Mouse (Mus musculus) Patski (cell line): Measurements from ENCODE around the gene Hsd11b2. TPM values are rescaled to one million over a fixed set of nuclear protein-coding genes. Genes with fewer than 3 reads are reported as not detected.
A peak's percentile ranks its signal among the peaks of the same experiment; 100 is the strongest.
"Not testable (repeated sequence)": the region's sequence is repeated elsewhere in the genome, so short reads cannot be mapped to it uniquely, and the experiment has no call there.

Experiments
- ATAC-seq: fragments of 100-300 bp; one replicate; pipeline ENCODE4 v1.8.0; 2021
- CTCF ChIA-PET: fragments of 350-600 bp; sonication (Branson Sonifier 250); formaldehyde crosslinking; loops from one replicate; lab custom pipeline; 2022; ENCODE audit warnings: inconsistent platforms; lab: Charles Lee
- POLR2A ChIA-PET: fragments of 350-600 bp; sonication (Branson Sonifier 250); formaldehyde crosslinking; loops from one replicate; lab custom pipeline; 2022; ENCODE audit warnings: antibody characterized with exemption, inconsistent platforms; lab: Charles Lee
- DNase-seq: peaks from one replicate; pipeline ENCODE4 v3.0.0-alpha.2; 2011; ENCODE audit warnings: low read depth, low spot score
- H3K27me3 ChIP-seq: fragments of 371-371 bp; one replicate; pipeline ENCODE4 v1.5.1; 2021
- CTCF ChIP-seq: fragments of 100-300 bp; IDR thresholded peaks from one replicate; pipeline ENCODE4 v1.5.1; 2021
- in situ Hi-C: fragments of 300-500 bp; cut with MboI; formaldehyde crosslinking; loops from 3 replicates; pipeline ENCODE4 v1.11.1; 2018; ENCODE audit warnings: low pct_unique_long_range_greater_than_20kb, mixed read lengths
- polyA plus RNA-seq: library from polyadenylated mRNA; unstranded; gene quantifications from one replicate; pipeline ENCODE4 v1.2.3, GENCODE M21; 2021

Hsd11b2 gene
- polyA plus RNA-seq, 1 experiment from 2014 or later, result 8.2 TPM

DNA sequence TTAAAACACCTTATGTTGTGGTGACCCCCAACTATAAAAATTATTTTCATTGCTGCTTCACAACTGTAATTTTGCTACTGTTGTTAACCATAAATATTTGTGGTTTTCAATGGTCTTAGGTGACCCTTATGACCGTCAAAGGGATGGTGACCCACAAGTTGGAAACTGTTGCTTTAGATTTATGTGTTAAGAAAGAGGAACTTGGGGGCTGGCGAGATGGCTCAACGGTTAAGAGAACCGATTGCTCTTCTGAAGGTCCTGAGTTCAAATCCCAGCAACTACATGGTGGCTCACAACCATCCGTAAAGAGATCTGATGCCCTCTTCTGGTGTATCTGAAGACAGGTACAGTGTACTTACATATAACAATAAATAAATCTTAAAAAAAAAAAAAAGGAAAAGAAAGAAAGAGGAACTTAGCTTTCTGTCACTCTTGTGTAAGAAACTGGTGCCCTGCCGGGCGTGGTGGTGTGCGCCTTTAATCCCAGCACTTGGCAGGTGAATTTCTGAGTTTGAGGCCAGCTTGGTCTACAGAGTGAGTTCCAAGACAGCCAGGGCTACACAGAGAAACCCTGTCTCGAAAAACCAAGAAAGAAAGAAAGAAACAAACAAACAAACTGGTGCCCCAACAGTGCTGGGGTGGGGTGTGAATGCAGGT lies 46.1 kb downstream of the Hsd11b2 start:
- in situ Hi-C loops, H3K27me3 ChIP-seq, ATAC-seq, DNase-seq: not testable (repeated sequence)
- ChIA-PET CTCF (interaction anchor here (1.0 to 3.1 kb wide), 7 partner anchors 11 to 139 kb away, joined by 3 to 9 read pairs (median 5); no protein-coding TSS in a partner anchor), POLR2A (interaction anchor here (0.9 to 1.5 kb wide), 3 partner anchors 29 to 80 kb away, joined by 3 to 4 read pairs (median 3); no protein-coding TSS in a partner anchor)
- peak; percentile 40 for TF ChIP-seq CTCF

- H3K27me3 ChIP-seq, result no peaks in the 10 kb centered on the region
- ChIA-PET CTCF (interaction anchor here (1.2 to 3.1 kb wide), 5 partner anchors 46 to 81 kb away, joined by 4 to 9 read pairs (median 5); no protein-coding TSS in a partner anchor), POLR2A (interaction anchor here (0.9 to 1.5 kb wide), 5 partner anchors 10 to 81 kb away, joined by 3 to 6 read pairs (median 4); no protein-coding TSS in a partner anchor)
- no peak for TF ChIP-seq CTCF
- DNase-seq (no peak), ATAC-seq (peak; percentile 26)
- in situ Hi-C loops, result no loop called here
These were observed 46.9 kb downstream of the Hsd11b2 start for GRCm38 (mm10) chr8:105565401-105565881.

DNA sequence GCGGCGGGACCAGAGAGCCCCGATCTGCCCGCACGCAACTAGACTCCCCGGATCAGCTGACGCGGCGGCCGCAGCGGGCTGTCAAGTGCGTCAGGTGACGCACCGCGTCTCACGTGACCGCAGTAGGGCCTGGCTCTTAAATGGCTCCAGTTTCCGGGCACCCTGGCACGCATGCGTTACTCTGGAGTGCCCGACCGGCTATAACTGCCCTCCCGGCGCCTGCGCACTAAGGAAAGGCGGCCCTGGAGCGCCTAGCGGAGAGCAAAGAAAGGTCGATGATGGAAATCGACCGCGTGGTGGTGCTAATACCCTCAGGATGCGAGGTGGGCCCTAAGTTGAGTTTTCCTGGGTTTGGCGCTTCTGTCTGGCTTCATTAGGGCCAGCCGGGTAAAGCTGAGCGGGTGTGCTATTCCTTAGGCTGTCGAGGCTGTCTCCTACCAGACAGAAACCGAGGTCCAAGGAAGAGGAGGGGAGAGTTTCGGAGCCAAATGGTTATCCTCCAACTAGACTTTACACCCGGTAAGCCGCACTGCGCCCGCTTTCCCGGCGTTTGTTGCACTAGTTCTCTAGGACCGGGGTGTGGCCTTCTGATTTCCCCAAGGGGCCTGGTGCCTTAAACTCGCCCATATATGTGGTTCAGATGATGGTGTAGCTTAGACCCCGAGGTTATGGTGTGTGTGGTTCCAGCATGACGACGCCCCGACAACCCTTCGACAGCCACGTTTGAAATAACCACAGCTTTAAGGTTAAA lies 47.6 kb downstream of the Hsd11b2 start, which contains the start of gene Atp6v0d1:
Gene Atp6v0d1, minus strand, starts transcription at position 96 of the 751 bp plus-strand sequence.
- TF ChIP-seq CTCF, result peak; percentile 98
- DNase-seq (peak; percentile 96), ATAC-seq (peak; percentile 84)
- ChIA-PET CTCF (interaction anchor here (0.6 to 1.6 kb wide), 11 partner anchors 9 to 82 kb away, joined by 3 to 7 read pairs (median 4); no protein-coding TSS in a partner anchor), POLR2A (interaction anchor here (0.9 to 1.5 kb wide), 6 partner anchors 10 to 82 kb away, joined by 3 to 6 read pairs (median 4); no protein-coding TSS in a partner anchor)
- in situ Hi-C loops, result no loop called here
- H3K27me3 ChIP-seq, result no peaks in the 10 kb centered on the region

DNA sequence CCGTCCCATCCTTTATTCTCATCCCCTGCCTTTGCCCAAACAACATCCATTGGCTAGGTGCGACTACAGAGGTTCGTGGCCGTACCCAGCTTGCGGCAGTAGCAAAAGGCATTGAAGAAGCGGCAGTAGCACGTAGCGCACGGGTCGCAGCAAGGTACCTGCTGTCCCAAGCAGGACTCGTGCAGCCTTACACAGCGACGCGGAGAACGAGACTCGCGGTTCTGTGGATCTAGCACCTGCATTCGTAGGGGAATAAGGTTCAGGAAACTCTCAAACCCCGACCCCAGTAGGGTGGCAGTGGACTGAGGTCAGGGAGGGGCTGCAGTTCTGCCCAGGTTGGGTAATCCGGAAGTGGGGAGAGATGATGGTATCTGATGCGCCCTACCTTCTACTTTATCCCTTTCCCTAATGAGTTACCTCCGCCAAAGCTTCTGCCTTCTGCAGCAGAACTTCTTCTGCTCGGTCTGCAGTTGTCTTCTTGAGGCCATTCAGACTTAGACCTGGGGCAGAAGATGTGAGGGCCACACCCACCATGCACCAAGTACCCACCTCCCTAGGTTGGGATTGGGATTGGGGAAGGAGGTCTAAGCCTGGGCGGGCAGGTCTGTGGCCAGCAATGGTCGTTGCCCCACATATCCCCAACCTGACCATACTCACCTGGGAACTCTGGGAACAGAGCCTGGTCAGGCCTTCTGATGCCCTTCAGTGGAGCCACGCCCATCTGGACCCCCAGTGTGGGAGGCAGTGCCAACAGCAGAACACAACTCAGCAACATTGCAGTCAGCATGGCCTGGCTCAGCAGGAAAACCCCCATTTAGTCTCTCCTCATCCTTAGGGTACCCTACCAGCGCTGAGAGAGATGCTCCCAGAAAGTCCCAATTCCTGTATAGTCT lies 48.4 kb downstream of the Hsd11b2 start:
- in situ Hi-C loops, result no loop called here
- ATAC-seq, result no peak
- CTCF ChIA-PET, result interaction anchor here (0.6 to 1.6 kb wide), 10 partner anchors 8 to 79 kb away, joined by 3 to 5 read pairs (median 4); no protein-coding TSS in a partner anchor
- H3K27me3 ChIP-seq, result no peaks in the 10 kb centered on the region
- no peak for TF ChIP-seq CTCF
- POLR2A ChIA-PET, result interaction anchor here (0.6 to 1.3 kb wide), 5 partner anchors 8 to 71 kb away, joined by 3 to 6 read pairs (median 4); no protein-coding TSS in a partner anchor
- DNase-seq, result no peak

GRCm38 (mm10) chr8:105571810-105572209 lies 53.3 kb downstream of the Hsd11b2 start:
- in situ Hi-C loops, result no loop called here
- DNase-seq (no peak), ATAC-seq (no peak)
- ChIA-PET CTCF (interaction anchor here (1.5 kb wide), 1 partner anchor 33 kb away, joined by 3 read pairs; the partner anchor contains the start of gene Ripor1), POLR2A (no interaction called here)
- no peak for TF ChIP-seq CTCF
- no peaks in the 10 kb centered on the region for H3K27me3 ChIP-seq

DNA sequence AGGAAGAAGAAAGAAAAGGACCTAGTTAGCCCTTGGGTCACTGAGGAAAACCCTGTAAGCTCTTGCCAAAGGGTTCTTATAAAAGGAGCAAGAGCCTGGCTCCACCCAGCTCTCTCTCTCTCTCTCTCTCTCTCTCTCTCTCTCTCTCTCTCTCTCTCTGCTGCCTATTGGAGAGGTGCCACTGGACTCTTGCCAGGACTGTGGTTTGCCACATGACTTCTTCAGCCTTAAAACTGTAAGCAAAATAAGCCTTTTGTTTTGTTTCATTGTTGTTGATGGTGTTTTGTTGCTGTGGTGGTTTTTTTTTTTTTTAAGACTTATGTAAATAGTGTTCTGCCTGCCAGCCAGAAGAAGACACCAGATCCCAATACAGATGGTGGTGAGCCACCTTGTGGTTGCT lies 54.9 kb downstream of the Hsd11b2 start:
- peak; percentile 36 for TF ChIP-seq CTCF
- POLR2A ChIA-PET, result no interaction called here
- in situ Hi-C loops, result no loop called here
- ATAC-seq (peak; percentile 49), DNase-seq (no peak)
- CTCF ChIA-PET, result interaction anchor here (1.0 kb wide), 1 partner anchor 33 kb away, joined by 3 read pairs; no protein-coding TSS in a partner anchor
- no peaks in the 10 kb centered on the region for H3K27me3 ChIP-seq

Other genes starting within 250 kb of the Hsd11b2 start
- gene Hsf4, start 249.0 kb upstream of the Hsd11b2 start, polyA plus RNA-seq, result 0.12 TPM
- 1.7 TPM for gene Nol3, start 242.6 kb upstream of the Hsd11b2 start, polyA plus RNA-seq
- gene 4931428F04Rik, start 228.9 kb upstream of the Hsd11b2 start, polyA plus RNA-seq, result 10.7 TPM
- 2.4 TPM for gene Exoc3l, start 222.7 kb upstream of the Hsd11b2 start, polyA plus RNA-seq
- 72.6 TPM for gene E2f4, start 221.1 kb upstream of the Hsd11b2 start, polyA plus RNA-seq
- gene Elmo3, start 213.2 kb upstream of the Hsd11b2 start, polyA plus RNA-seq, result 7.2 TPM
- gene Lrrc29, start 192.5 kb upstream of the Hsd11b2 start, polyA plus RNA-seq, result 0.83 TPM
- 64.8 TPM for gene Tmem208, start 192.4 kb upstream of the Hsd11b2 start, polyA plus RNA-seq
- 41.7 TPM for gene Fhod1, start 170.8 kb upstream of the Hsd11b2 start, polyA plus RNA-seq
- 11.0 TPM for gene Slc9a5, start 169.9 kb upstream of the Hsd11b2 start, polyA plus RNA-seq
- gene Plekhg4, start 145.5 kb upstream of the Hsd11b2 start, polyA plus RNA-seq, result 0.77 TPM
- gene Kctd19, start 105.3 kb upstream of the Hsd11b2 start, polyA plus RNA-seq, result not detected
- gene Lrrc36, start 105.2 kb upstream of the Hsd11b2 start, polyA plus RNA-seq, result not detected
- gene Tppp3, start 47.2 kb upstream of the Hsd11b2 start, polyA plus RNA-seq, result 2.7 TPM
- gene Zdhhc1, start 21.9 kb upstream of the Hsd11b2 start, polyA plus RNA-seq, result 68.3 TPM
- 159 TPM for gene Atp6v0d1, start 47.3 kb downstream of the Hsd11b2 start, polyA plus RNA-seq
- 84.2 TPM for gene Ripor1, start 86.5 kb downstream of the Hsd11b2 start, polyA plus RNA-seq
- 62.5 TPM for gene Ctcf, start 117.8 kb downstream of the Hsd11b2 start, polyA plus RNA-seq
- 0.30 TPM for gene Agrp, start 118.6 kb downstream of the Hsd11b2 start, polyA plus RNA-seq
- 0.44 TPM for gene Carmil2, start 167.5 kb downstream of the Hsd11b2 start, polyA plus RNA-seq
- gene Acd, start 182.3 kb downstream of the Hsd11b2 start, polyA plus RNA-seq, result 39.2 TPM
- gene Pard6a, start 182.4 kb downstream of the Hsd11b2 start, polyA plus RNA-seq, result 23.3 TPM
- 1.0 TPM for gene 4933405L10Rik, start 188.9 kb downstream of the Hsd11b2 start, polyA plus RNA-seq
- 39.5 TPM for gene Enkd1, start 189.5 kb downstream of the Hsd11b2 start, polyA plus RNA-seq
- gene Gfod2, start 239.9 kb downstream of the Hsd11b2 start, polyA plus RNA-seq, result 23.6 TPM